Mouse (Mus musculus): ENCODE measurements at regions not wholly inside any gene's neighbourhood (a gene's known extent, or its start where the extent isn't known, plus 50 kb on each side); places are given as distances from the start of the nearest gene placed in this dataset.

- H3K4me1 ChIP-seq: 0 out of 2 replicates have a peak, but pooled peaks cover 15% of the 10 kb centered on the region
- no peak overlapping the region for H3K4me2 ChIP-seq
- H3K27me3 ChIP-seq: no peaks in the 10 kb centered on the region
- no peak overlapping the region for H3K27ac ChIP-seq
- H3K36me3 ChIP-seq (ENCODE audit: poor library complexity, severe bottlenecking): no peaks in the 10 kb centered on the region
- WGBS: 2% methylated on average over 6 of the region's 6 CpGs
- H3K9me3 ChIP-seq (replicated peaks): no peaks in the 10 kb centered on the region
- peak; percentile 55 for ATAC-seq
- no peak overlapping the region for H3K9ac ChIP-seq
- no peak overlapping the region for H3K4me3 ChIP-seq
Observed at GRCm38 (mm10) chr7:113131945-113132538, 75.2 kb upstream of the Arntl start.

DNA sequence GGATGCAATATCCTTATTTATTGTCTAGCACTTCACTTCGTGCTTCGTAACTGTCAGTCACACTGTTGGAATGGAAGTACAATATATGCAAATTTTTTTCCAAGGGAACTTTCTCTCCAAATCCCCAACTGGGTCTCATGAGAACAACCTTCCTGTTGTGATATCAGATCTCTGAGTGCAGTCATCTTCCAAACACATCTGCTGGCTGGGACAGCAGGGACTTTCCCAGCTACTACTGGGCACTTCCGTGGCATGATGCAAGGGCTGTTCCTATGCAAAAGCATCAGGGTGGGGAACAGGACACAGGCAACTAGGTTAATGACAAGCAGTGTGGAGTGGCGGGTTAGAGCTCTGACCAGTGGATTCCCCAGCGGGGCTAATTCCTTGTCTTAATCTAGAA, 73.4 kb upstream of the Arntl start:
- Histone ChIP-seq H3K27me3 (no peaks in the 10 kb centered on the region), H3K9me3 (replicated peaks) (no peaks in the 10 kb centered on the region), H3K36me3 (ENCODE audit: poor library complexity, severe bottlenecking) (no peaks in the 10 kb centered on the region), H3K27ac (no peak overlapping the region), H3K4me2 (no peak overlapping the region), H3K4me1 (0 out of 2 replicates have a peak, but pooled peaks cover 15% of the 10 kb centered on the region), H3K9ac (no peak overlapping the region), H3K4me3 (no peak overlapping the region)
- ATAC-seq: no peak
- 79% methylated on average over 5 of the region's 5 CpGs for WGBS

- Histone ChIP-seq H3K36me3 (ENCODE audit: poor library complexity, severe bottlenecking) (no peaks in the 10 kb centered on the region), H3K4me1 (peaks cover 13% of the 10 kb centered on the region), H3K4me3 (no peak overlapping the region), H3K4me2 (no peak overlapping the region), H3K27ac (no peak overlapping the region), H3K9me3 (replicated peaks) (no peaks in the 10 kb centered on the region), H3K9ac (no peak overlapping the region), H3K27me3 (peaks cover under 1% of the 10 kb centered on the region; the same call in 1 of the 2 replicates)
- ATAC-seq: no peak
- 87% methylated on average over 10 of the region's 10 CpGs for WGBS
Observed at GRCm38 (mm10) chr7:113140011-113140438, 67.2 kb upstream of the Arntl start.

DNA sequence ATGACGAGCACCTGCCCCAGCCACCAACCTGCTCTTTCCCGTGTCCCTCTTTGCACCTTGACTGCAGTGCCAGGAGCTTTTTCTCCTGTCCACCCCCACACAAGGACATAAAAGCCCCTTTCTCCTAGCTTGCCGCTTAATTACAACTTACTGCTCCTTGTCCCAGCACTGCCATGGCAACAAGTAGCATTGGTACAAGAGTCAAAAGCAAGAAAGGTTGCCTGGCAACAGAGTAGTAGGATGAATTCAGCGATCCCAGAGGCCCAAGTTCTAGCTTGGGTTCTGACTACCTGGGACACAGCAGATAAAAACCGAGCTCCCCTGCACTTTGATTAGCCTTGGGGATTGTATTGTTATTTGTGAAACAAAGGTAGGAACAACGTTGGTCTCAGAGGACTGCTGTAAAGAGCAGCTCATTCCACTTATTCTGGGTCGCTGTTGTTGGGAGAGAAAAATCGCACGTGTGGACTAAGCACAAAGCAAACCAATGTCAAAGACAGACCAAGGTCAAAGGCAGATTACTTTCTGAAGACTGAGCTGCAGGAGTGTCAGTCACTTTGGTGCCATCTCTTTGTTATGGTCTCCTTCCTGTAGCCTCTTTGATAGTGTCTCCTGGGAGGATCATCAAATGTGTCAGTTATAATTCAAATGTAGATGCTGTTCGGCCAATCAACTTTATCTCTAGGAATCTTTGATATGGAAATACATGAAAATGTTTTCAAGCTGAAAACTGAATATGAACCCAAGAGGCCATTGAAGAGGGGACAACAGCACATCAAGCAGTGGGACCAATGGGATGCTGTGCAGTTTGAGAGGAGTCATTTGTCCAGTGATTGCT, 65.2 kb upstream of the Arntl start:
- peaks cover 2% of the 10 kb centered on the region; the same call in 1 of the 2 replicates for H3K27me3 ChIP-seq
- H3K4me1 ChIP-seq: peaks cover 15% of the 10 kb centered on the region
- no peaks in the 10 kb centered on the region for H3K9me3 ChIP-seq (replicated peaks)
- H3K4me2 ChIP-seq: no peak overlapping the region
- no peak overlapping the region for H3K4me3 ChIP-seq
- 16% methylated on average over 10 of the region's 10 CpGs for WGBS
- 0 out of 2 replicates have a peak, but pooled peaks have one; percentile 21 for ATAC-seq
- H3K36me3 ChIP-seq (ENCODE audit: poor library complexity, severe bottlenecking): no peaks in the 10 kb centered on the region
- no peak overlapping the region for H3K9ac ChIP-seq
- H3K27ac ChIP-seq: no peak overlapping the region

GRCm38 (mm10) chr7:113143552-113143951, 63.7 kb upstream of the Arntl start:
- Histone ChIP-seq H3K27me3 (peaks cover 2% of the 10 kb centered on the region; the same call in 1 of the 2 replicates), H3K4me1 (peaks cover 29% of the 10 kb centered on the region), H3K9me3 (replicated peaks) (no peaks in the 10 kb centered on the region), H3K4me3 (no peak overlapping the region), H3K4me2 (no peak overlapping the region), H3K9ac (no peak overlapping the region), H3K27ac (no peak overlapping the region), H3K36me3 (ENCODE audit: poor library complexity, severe bottlenecking) (no peaks in the 10 kb centered on the region)
- ATAC-seq: no peak; the same call in 1 of the 2 replicates
- WGBS: 12% methylated on average over 7 of the region's 7 CpGs

GRCm38 (mm10) chr7:113145046-113145445, 62.2 kb upstream of the Arntl start:
- Histone ChIP-seq H3K9ac (no peak overlapping the region), H3K9me3 (replicated peaks) (no peaks in the 10 kb centered on the region), H3K27ac (no peak overlapping the region), H3K4me2 (no peak overlapping the region), H3K4me3 (no peak overlapping the region), H3K36me3 (ENCODE audit: poor library complexity, severe bottlenecking) (no peaks in the 10 kb centered on the region), H3K27me3 (peaks cover 2% of the 10 kb centered on the region; the same call in 1 of the 2 replicates), H3K4me1 (peaks cover 29% of the 10 kb centered on the region)
- WGBS: 79% methylated on average over 8 of the region's 8 CpGs
- ATAC-seq: no peak

GRCm38 (mm10) chr7:113146108-113146507, 61.2 kb upstream of the Arntl start:
- Histone ChIP-seq H3K4me3 (no peak overlapping the region), H3K27ac (no peak overlapping the region), H3K9ac (no peak overlapping the region), H3K36me3 (ENCODE audit: poor library complexity, severe bottlenecking) (no peaks in the 10 kb centered on the region), H3K4me2 (no peak overlapping the region), H3K4me1 (peaks cover 28% of the 10 kb centered on the region), H3K9me3 (replicated peaks) (no peaks in the 10 kb centered on the region), H3K27me3 (peaks cover 2% of the 10 kb centered on the region; the same call in 1 of the 2 replicates)
- no peak for ATAC-seq
- WGBS: 69% methylated on average over 2 of the region's 2 CpGs

DNA sequence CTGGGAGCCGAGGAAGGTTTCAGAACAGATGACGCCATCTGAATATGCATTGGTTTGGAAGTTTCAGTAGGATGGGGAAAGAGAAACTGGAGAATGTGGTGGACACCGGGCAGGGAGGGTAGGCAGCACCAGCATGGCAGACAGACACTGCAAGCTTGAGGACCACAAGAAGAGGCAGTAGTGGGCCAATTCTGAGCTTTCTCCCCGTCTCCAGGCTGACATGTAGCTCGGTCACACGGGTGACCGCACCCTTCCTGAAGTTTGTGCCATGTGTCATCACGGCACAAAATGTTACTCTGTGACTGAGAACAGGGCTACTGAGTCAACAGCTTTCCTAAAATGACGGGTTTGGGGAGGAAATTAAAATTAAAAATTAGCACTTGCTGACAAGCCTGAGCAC, 60.7 kb upstream of the Arntl start:
- Histone ChIP-seq H3K4me3 (no peak overlapping the region), H3K9me3 (replicated peaks) (no peaks in the 10 kb centered on the region), H3K27me3 (peaks cover 2% of the 10 kb centered on the region; the same call in 1 of the 2 replicates), H3K36me3 (ENCODE audit: poor library complexity, severe bottlenecking) (no peaks in the 10 kb centered on the region), H3K27ac (no peak overlapping the region), H3K4me2 (no peak overlapping the region), H3K9ac (no peak overlapping the region), H3K4me1 (peaks cover 23% of the 10 kb centered on the region)
- 94% methylated on average over 9 of the region's 9 CpGs for WGBS
- ATAC-seq: no peak

DNA sequence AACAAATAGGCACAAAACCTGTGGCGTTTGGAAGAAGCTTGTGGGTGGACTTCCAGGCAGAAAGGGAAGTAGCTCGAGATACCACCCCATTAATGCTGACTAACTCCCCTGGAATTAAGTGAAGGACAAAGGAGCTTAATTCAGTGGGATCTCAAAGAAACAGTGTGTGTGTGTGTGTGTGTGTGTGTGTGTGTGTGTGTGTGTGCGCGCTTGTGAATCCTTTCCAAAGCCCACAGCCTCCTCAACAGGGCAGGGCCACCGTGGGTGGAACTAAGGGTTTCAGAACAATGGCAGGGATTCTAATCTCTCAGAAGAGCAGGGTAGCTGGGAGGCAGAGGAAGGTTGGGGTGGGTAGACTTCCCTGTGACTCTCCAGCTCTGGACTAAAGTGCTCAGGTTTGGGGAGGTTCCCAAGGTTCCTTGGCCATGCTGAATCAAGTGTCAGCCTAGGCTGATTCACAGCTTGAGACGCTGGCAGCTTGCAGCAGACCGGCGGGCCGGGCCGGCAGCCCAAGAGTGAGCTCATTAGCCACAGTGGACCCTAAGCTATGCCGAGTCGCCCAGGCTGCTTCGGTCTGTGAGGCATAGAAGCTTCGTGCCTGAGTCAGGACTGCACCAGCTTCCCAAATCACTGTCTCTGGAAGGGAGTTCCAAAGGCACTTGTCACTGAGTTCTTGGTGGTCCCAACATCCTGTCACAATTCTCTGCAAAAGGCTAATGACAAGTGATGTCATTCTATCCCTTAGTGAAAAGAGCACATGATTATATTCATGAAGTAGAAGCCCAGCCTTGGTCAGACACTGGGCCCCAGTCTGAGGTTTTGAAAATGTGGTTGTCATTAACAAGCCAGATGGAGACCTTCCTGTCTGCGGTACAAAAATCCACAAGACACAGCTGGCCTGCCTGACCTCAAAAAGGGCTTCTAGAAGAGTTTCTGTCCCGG, 59.6 kb upstream of the Arntl start:
- peak; percentile 85 for ATAC-seq
- peaks cover 16% of the 10 kb centered on the region for H3K4me1 ChIP-seq
- H3K27ac ChIP-seq: peak overlapping the region; percentile 44; the same call in 1 of the 2 replicates
- H3K36me3 ChIP-seq (ENCODE audit: poor library complexity, severe bottlenecking): no peaks in the 10 kb centered on the region
- H3K4me3 ChIP-seq: no peak overlapping the region
- H3K9me3 ChIP-seq (replicated peaks): no peaks in the 10 kb centered on the region
- H3K9ac ChIP-seq: no peak overlapping the region
- H3K27me3 ChIP-seq: peaks cover 2% of the 10 kb centered on the region; the same call in 1 of the 2 replicates
- peak overlapping the region; percentile 22; the same call in 1 of the 2 replicates for H3K4me2 ChIP-seq
- 10% methylated on average over 16 of the region's 16 CpGs for WGBS

DNA sequence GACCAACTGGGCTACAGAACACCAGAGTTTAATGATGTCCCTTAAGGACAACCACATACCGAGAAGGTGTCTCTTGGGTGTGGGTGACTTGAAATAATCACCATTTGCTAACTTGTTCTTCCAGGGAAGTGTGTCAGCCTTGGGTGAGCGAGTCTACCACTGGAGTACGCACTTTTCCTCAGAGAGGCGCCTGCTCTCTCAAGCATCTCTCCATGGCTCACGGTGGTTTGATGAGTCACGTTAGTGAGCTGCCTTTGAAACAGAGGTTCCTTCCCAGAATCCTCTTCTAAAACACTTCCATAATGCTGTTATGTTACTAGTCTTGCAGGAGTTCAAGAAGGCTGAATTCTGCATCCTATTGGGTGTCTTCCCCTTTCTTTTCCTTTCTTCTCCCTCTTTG, 58.6 kb upstream of the Arntl start:
- Histone ChIP-seq H3K4me1 (peaks cover 16% of the 10 kb centered on the region), H3K27me3 (peaks cover 2% of the 10 kb centered on the region; the same call in 1 of the 2 replicates), H3K27ac (no peak overlapping the region), H3K9ac (no peak overlapping the region), H3K4me2 (no peak overlapping the region), H3K4me3 (no peak overlapping the region), H3K36me3 (ENCODE audit: poor library complexity, severe bottlenecking) (no peaks in the 10 kb centered on the region), H3K9me3 (replicated peaks) (no peaks in the 10 kb centered on the region)
- 91% methylated on average over 6 of the region's 6 CpGs for WGBS
- no peak for ATAC-seq

- H3K4me2 ChIP-seq: no peak overlapping the region
- peaks cover 2% of the 10 kb centered on the region; the same call in 1 of the 2 replicates for H3K27me3 ChIP-seq
- ATAC-seq: no peak
- H3K36me3 ChIP-seq (ENCODE audit: poor library complexity, severe bottlenecking): no peaks in the 10 kb centered on the region
- 84% methylated on average over 4 of the region's 4 CpGs for whole genome bisulfite sequencing
- H3K27ac ChIP-seq: no peak overlapping the region
- H3K4me1 ChIP-seq: peaks cover 16% of the 10 kb centered on the region
- no peak overlapping the region for H3K4me3 ChIP-seq
- H3K9me3 ChIP-seq (replicated peaks): no peaks in the 10 kb centered on the region
- no peak overlapping the region for H3K9ac ChIP-seq
Observed at GRCm38 (mm10) chr7:113149966-113150470, 57.2 kb upstream of the Arntl start.

All from forebrain, embryonic 13.5 days (tissue).